Mouse (Mus musculus): ENCODE data around the gene Sun1. TPM values are rescaled to one million over a fixed set of nuclear protein-coding genes. Genes with fewer than 3 reads are reported as not detected.

Gene Sun1
- polyA plus RNA-seq, 1 experiment from 2014 or later: 46.2 TPM

DNA sequence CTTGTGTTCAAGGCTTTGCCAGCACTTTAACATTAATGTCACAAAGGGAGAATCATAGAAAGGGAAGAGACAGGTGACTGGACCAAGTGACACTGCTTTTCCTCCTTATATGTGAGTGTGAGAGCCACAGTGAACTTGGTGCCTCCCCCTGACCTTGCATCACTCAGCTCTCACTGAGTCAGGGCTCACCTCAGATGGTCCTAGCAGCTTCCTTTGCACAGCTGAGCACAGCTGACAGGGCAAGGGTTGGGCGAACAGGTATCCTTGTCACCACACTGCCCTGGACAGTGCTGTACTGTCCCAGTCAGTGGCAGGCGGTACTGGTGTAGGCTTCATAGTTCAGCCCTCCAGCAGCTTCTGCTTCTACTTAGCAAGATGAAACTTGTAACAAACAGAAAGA is 27.2 kb downstream of the Sun1 start:
- no peaks in the 10 kb centered on the region for H3K4me1 ChIP-seq (ENCODE audit: control insufficient read depth, insufficient read depth, low read length)
- no peak overlapping the region for H3K4me3 ChIP-seq (ENCODE audit: low read depth, low read length)
- H3K4me2 ChIP-seq (ENCODE audit: low read depth, severe bottlenecking): no peak overlapping the region
- no peak overlapping the region for H3K9ac ChIP-seq (ENCODE audit: low read length)
- 94% methylated on average over 2 of the region's 2 CpGs for WGBS
- no peaks in the 10 kb centered on the region for H3K9me3 ChIP-seq (ENCODE audit: control insufficient read depth, low read length)
- H3K27me3 ChIP-seq (ENCODE audit: control insufficient read depth, insufficient read depth, low read length): no peaks in the 10 kb centered on the region
- peaks cover 25% of the 10 kb centered on the region for H3K36me3 ChIP-seq (ENCODE audit: control insufficient read depth, insufficient read depth, low read length)
- no peak for ATAC-seq (ENCODE audit: insufficient number of reproducible peaks, low FRiP score, low TSS enrichment, low read depth)
- H3K27ac ChIP-seq (replicated peaks; ENCODE audit: low read depth, low read length): no peak overlapping the region
- DNase-seq (ENCODE audit: low spot score): no peak

DNA sequence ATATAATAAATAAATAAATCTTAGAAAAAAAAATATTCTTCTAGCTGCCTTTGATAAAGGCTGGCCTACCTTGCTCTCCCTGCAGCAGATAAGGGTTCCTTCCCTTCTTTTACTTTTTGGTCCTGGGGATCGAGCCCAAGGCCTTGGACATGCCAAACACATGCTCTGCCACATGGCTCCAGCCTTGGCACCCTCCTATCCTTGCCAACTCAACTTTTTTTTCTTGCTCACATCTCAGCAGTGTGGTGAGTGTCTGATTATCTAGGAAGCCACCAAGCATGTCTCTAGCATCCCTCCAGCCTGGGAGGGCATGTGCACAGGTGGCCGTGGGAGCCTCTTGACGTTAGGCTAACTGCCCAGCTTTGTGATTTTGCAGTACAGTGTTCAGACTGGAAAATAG is 27.9 kb downstream of the Sun1 start:
- peaks cover 23% of the 10 kb centered on the region for H3K36me3 ChIP-seq (ENCODE audit: control insufficient read depth, insufficient read depth, low read length)
- 97% methylated on average over 3 of the region's 3 CpGs for WGBS

DNA sequence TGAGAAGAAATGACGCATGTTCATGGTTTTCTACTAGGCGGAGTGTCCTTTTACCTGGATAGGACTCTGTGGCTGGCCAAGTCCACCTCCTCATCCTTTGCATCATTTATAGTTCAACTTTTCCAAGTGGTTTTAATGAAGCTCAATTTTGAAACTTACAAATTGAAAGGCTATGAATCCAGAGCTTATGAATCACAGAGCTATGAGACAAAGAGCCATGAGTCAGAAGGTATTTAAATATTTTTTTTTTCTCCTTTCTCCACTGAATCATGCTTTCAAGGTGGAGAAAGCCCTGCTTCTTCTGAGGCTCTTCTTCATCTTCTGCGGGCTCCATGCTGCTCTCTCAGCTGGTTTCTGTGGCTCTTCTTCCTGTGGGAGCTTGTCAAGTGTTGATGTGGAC is 29.3 kb downstream of the Sun1 start:
- Histone ChIP-seq H3K36me3 (ENCODE audit: control insufficient read depth, insufficient read depth, low read length) (peaks cover 20% of the 10 kb centered on the region), H3K9me3 (ENCODE audit: control insufficient read depth, low read length) (no peaks in the 10 kb centered on the region), H3K9ac (ENCODE audit: low read length) (no peak overlapping the region), H3K27ac (replicated peaks; ENCODE audit: low read depth, low read length) (no peak overlapping the region), H3K4me1 (ENCODE audit: control insufficient read depth, insufficient read depth, low read length) (no peaks in the 10 kb centered on the region), H3K27me3 (ENCODE audit: control insufficient read depth, insufficient read depth, low read length) (no peaks in the 10 kb centered on the region), H3K4me3 (ENCODE audit: low read depth, low read length) (no peak overlapping the region), H3K4me2 (ENCODE audit: low read depth, severe bottlenecking) (no peak overlapping the region)
- DNase-seq (ENCODE audit: low spot score) (no peak), ATAC-seq (ENCODE audit: insufficient number of reproducible peaks, low FRiP score, low TSS enrichment, low read depth) (no peak)
- WGBS: 94% methylated on average over 3 of the region's 3 CpGs

More for the DNA sequence above, 27.9 kb downstream of the Sun1 start:
- Histone ChIP-seq H3K27ac (replicated peaks; ENCODE audit: low read depth, low read length) (no peak overlapping the region), H3K27me3 (ENCODE audit: control insufficient read depth, insufficient read depth, low read length) (no peaks in the 10 kb centered on the region), H3K4me3 (ENCODE audit: low read depth, low read length) (no peak overlapping the region), H3K4me2 (ENCODE audit: low read depth, severe bottlenecking) (no peak overlapping the region), H3K4me1 (ENCODE audit: control insufficient read depth, insufficient read depth, low read length) (no peaks in the 10 kb centered on the region), H3K9me3 (ENCODE audit: control insufficient read depth, low read length) (no peaks in the 10 kb centered on the region), H3K9ac (ENCODE audit: low read length) (no peak overlapping the region)
- DNase-seq (ENCODE audit: low spot score) (no peak), ATAC-seq (ENCODE audit: insufficient number of reproducible peaks, low FRiP score, low TSS enrichment, low read depth) (no peak)

DNA sequence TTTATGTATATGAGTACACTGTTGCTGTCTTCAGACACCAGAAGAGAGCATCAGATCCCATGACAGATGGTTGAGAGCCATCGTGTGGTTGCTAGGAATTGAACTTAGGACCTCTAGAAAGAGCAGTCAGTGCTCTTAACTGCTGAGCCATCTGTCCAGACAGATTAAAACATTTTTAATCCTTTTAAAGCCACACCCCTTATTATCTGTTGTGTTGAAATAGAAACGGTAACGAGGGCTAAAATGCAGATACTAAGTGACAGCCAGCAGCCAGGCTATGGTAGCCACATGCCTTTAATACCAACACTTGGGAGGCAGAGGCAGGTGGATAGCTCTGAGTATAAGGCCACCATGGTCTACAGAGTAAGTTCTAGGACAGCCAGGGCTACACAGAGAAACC is 31.6 kb downstream of the Sun1 start:
- WGBS: 92% methylated on average over 3 of the region's 3 CpGs
- Histone ChIP-seq H3K4me3 (ENCODE audit: low read depth, low read length) (no peak overlapping the region), H3K27me3 (ENCODE audit: control insufficient read depth, insufficient read depth, low read length) (no peaks in the 10 kb centered on the region), H3K27ac (replicated peaks; ENCODE audit: low read depth, low read length) (no peak overlapping the region), H3K36me3 (ENCODE audit: control insufficient read depth, insufficient read depth, low read length) (peaks cover 20% of the 10 kb centered on the region), H3K4me2 (ENCODE audit: low read depth, severe bottlenecking) (no peak overlapping the region), H3K9me3 (ENCODE audit: control insufficient read depth, low read length) (no peaks in the 10 kb centered on the region), H3K4me1 (ENCODE audit: control insufficient read depth, insufficient read depth, low read length) (no peaks in the 10 kb centered on the region), H3K9ac (ENCODE audit: low read length) (no peak overlapping the region)
- DNase-seq (ENCODE audit: low spot score) (no peak), ATAC-seq (ENCODE audit: insufficient number of reproducible peaks, low FRiP score, low TSS enrichment, low read depth) (no peak)

DNA sequence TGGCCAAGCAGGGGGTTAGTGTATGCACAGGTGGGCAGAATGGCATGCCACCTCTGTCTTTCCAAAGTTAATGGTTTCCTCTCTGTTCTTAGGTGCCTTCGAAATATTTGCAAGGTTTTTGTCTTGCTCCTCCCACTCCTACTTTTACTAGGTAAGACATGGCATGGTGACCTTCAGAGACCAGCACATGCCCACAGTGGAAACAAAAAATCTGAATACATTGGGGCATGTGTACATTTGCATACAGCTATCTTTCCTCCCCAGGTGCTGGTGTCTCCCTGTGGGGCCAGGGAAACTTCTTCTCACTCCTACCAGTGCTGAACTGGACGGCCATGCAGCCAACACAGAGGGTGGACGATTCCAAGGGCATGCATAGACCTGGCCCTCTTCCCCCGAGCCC is 34.0 kb downstream of the Sun1 start:
- ATAC-seq (ENCODE audit: insufficient number of reproducible peaks, low FRiP score, low TSS enrichment, low read depth) (no peak), DNase-seq (ENCODE audit: low spot score) (no peak)
- Histone ChIP-seq H3K4me3 (ENCODE audit: low read depth, low read length) (no peak overlapping the region), H3K4me2 (ENCODE audit: low read depth, severe bottlenecking) (no peak overlapping the region), H3K4me1 (ENCODE audit: control insufficient read depth, insufficient read depth, low read length) (no peaks in the 10 kb centered on the region), H3K36me3 (ENCODE audit: control insufficient read depth, insufficient read depth, low read length) (peaks cover 23% of the 10 kb centered on the region), H3K9ac (ENCODE audit: low read length) (no peak overlapping the region), H3K9me3 (ENCODE audit: control insufficient read depth, low read length) (no peaks in the 10 kb centered on the region), H3K27ac (replicated peaks; ENCODE audit: low read depth, low read length) (no peak overlapping the region), H3K27me3 (ENCODE audit: control insufficient read depth, insufficient read depth, low read length) (no peaks in the 10 kb centered on the region)
- WGBS: 88% methylated on average over 4 of the region's 4 CpGs

DNA sequence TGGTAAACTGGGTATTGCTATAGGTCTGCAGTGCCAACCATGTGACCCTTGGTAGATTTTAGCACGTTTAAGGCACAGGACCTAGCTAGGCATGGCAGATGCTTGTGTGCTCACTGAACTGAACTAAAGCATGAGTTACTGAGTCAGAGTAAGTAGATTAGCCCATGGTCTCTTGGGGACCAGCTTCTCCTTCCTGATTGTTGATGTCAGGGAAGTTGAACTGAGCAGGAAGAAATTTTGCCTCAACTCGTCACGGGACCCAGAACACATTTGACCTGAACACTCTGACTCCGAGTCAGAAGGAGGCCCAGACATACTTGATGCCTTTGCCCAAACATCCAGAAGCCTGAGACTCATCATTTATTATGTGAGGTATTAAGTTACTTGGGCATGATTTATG is 37.0 kb downstream of the Sun1 start:
- Histone ChIP-seq H3K4me2 (ENCODE audit: low read depth, severe bottlenecking) (no peak overlapping the region), H3K36me3 (ENCODE audit: control insufficient read depth, insufficient read depth, low read length) (peaks cover 28% of the 10 kb centered on the region), H3K9me3 (ENCODE audit: control insufficient read depth, low read length) (no peaks in the 10 kb centered on the region), H3K27me3 (ENCODE audit: control insufficient read depth, insufficient read depth, low read length) (no peaks in the 10 kb centered on the region), H3K4me1 (ENCODE audit: control insufficient read depth, insufficient read depth, low read length) (no peaks in the 10 kb centered on the region), H3K27ac (replicated peaks; ENCODE audit: low read depth, low read length) (no peak overlapping the region), H3K9ac (ENCODE audit: low read length) (no peak overlapping the region), H3K4me3 (ENCODE audit: low read depth, low read length) (no peak overlapping the region)
- DNase-seq (ENCODE audit: low spot score) (no peak), ATAC-seq (ENCODE audit: insufficient number of reproducible peaks, low FRiP score, low TSS enrichment, low read depth) (no peak)
- WGBS: 83% methylated on average over 4 of the region's 4 CpGs

DNA sequence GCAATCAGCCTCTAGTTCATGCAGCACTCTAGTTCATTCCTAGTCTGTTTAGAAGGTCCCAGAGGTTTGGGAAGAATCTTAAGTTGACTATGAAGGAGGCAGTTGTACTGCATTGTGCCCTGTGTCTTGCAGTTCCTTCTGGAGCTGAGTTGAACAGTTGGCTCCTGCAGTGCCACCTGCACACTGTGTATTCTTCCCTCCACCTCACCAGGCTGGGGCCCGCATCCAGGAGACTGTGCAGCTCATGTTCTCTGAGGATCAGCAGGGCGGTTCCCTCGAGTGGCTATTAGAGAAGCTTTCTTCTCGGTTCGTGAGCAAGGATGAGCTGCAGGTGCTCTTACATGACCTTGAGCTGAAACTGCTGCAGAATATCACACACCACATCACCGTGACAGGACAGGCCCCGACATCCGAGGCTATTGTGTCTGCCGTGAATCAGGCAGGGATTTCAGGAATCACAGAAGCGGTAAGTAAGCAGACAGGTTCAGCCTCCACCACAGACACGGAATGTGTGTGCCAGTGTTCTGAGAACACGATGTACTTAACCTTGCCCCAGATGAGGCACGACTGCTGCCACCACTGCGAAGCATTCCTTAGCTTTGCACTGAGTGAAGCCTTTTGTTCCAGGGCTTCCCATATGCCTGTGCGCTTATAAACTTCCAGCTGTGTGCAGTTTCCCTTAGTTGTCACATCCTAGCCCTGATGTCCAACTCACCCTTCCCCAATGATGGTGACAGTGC is 40.8 kb downstream of the Sun1 start:
- DNase-seq (ENCODE audit: low spot score): no peak
- no peak for ATAC-seq (ENCODE audit: insufficient number of reproducible peaks, low FRiP score, low TSS enrichment, low read depth)
- H3K36me3 ChIP-seq (ENCODE audit: control insufficient read depth, insufficient read depth, low read length): peaks cover 18% of the 10 kb centered on the region
- no peak overlapping the region for H3K4me2 ChIP-seq (ENCODE audit: low read depth, severe bottlenecking)
- H3K27me3 ChIP-seq (ENCODE audit: control insufficient read depth, insufficient read depth, low read length): no peaks in the 10 kb centered on the region
- no peaks in the 10 kb centered on the region for H3K4me1 ChIP-seq (ENCODE audit: control insufficient read depth, insufficient read depth, low read length)
- H3K4me3 ChIP-seq (ENCODE audit: low read depth, low read length): no peak overlapping the region
- H3K9ac ChIP-seq (ENCODE audit: low read length): no peak overlapping the region
- H3K27ac ChIP-seq (replicated peaks; ENCODE audit: low read depth, low read length): no peak overlapping the region
- WGBS: 92% methylated on average over 15 of the region's 15 CpGs
- H3K9me3 ChIP-seq (ENCODE audit: control insufficient read depth, low read length): no peaks in the 10 kb centered on the region

DNA sequence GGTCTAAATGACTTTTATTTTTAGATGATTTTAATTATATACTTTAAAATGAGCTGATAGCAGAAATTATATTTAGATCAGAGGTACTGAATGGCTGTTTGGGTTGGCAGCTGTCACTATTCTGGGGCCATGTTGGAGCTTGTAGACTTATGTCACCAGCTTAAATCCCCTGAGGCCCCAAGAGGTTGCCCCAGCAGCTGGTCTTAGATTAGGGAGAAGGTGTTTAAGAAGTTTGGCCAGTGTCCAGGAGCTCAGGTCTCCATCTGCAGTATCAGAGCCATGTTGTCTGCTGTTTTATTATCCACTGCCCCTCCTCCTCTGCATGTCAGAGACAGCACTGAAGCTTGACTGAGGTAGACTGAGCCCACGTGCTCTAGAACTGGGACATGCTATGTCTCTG is 42.9 kb downstream of the Sun1 start:
- Histone ChIP-seq H3K27ac (replicated peaks; ENCODE audit: low read depth, low read length) (no peak overlapping the region), H3K36me3 (ENCODE audit: control insufficient read depth, insufficient read depth, low read length) (peaks cover 22% of the 10 kb centered on the region), H3K27me3 (ENCODE audit: control insufficient read depth, insufficient read depth, low read length) (no peaks in the 10 kb centered on the region), H3K9me3 (ENCODE audit: control insufficient read depth, low read length) (no peaks in the 10 kb centered on the region), H3K4me3 (ENCODE audit: low read depth, low read length) (no peak overlapping the region), H3K9ac (ENCODE audit: low read length) (no peak overlapping the region), H3K4me2 (ENCODE audit: low read depth, severe bottlenecking) (no peak overlapping the region), H3K4me1 (ENCODE audit: control insufficient read depth, insufficient read depth, low read length) (no peaks in the 10 kb centered on the region)
- DNase-seq (ENCODE audit: low spot score) (no peak), ATAC-seq (ENCODE audit: insufficient number of reproducible peaks, low FRiP score, low TSS enrichment, low read depth) (no peak)
- WGBS: 81% methylated on average over 1 of the region's 1 CpGs

DNA sequence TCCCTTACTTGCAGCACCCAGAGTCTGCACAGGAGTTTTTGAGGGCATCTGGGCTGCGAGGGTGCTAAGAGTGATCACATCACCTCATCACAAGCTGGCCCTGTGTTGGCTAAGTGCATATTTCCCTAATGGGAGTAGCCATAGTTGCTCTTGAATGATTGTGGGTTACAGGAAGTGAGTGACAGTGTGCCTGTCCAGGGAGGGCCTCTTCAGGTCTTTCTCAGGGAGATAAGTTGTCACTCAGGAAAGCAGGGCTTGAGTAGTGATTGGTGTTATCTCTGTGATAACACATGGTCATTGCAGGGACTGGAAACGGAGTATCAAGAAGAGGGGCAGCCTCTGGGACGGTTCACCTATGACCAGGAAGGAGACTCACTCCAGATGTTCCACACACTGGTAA is 47.3 kb downstream of the Sun1 start:
- Histone ChIP-seq H3K27ac (replicated peaks; ENCODE audit: low read depth, low read length) (no peak overlapping the region), H3K4me3 (ENCODE audit: low read depth, low read length) (no peak overlapping the region), H3K4me2 (ENCODE audit: low read depth, severe bottlenecking) (no peak overlapping the region), H3K27me3 (ENCODE audit: control insufficient read depth, insufficient read depth, low read length) (no peaks in the 10 kb centered on the region), H3K9ac (ENCODE audit: low read length) (no peak overlapping the region), H3K4me1 (ENCODE audit: control insufficient read depth, insufficient read depth, low read length) (no peaks in the 10 kb centered on the region), H3K9me3 (ENCODE audit: control insufficient read depth, low read length) (no peaks in the 10 kb centered on the region), H3K36me3 (ENCODE audit: control insufficient read depth, insufficient read depth, low read length) (peaks cover 11% of the 10 kb centered on the region; the same call in 1 of the 2 replicates)
- 88% methylated on average over 3 of the region's 3 CpGs for WGBS
- no peak for DNase-seq (ENCODE audit: low spot score)
- ATAC-seq (ENCODE audit: insufficient number of reproducible peaks, low FRiP score, low TSS enrichment, low read depth): no peak
